Mouse (Mus musculus) stomach, embryonic 15.5 days (tissue): Measurements from ENCODE around the gene Hsf3. TPM values are rescaled to one million over a fixed set of nuclear protein-coding genes. Genes with fewer than 3 reads are reported as not detected.

ENCODE experiments used
- polyA plus RNA-seq: library from polyadenylated mRNA; unstranded; fragments of >200 nt; fragmentation: Nextera tagmentation; extraction: Ambion mirVana; gene quantifications from 2 replicates; pipeline ENCODE4 v1.2.1, GENCODE M21; 2015

Gene Hsf3
- polyA plus RNA-seq, 1 experiment from 2014 or later, result 0.12 TPM

Other genes starting within 250 kb of the Hsf3 start
- gene Vsig4, start 162.9 kb downstream of the Hsf3 start, polyA plus RNA-seq, result 0.18 TPM in 1 of 2 replicates, not detected in the other
- 11.7 and 13.8 TPM in 2 replicates for gene Heph, start 935 bp downstream of the Hsf3 start, polyA plus RNA-seq